Mouse (Mus musculus): ENCODE results near the gene Inmt. TPM values are rescaled to one million over a fixed set of nuclear protein-coding genes. Genes with fewer than 3 reads are reported as not detected.

The Inmt gene
- polyA plus RNA-seq, 1 experiment from 2014 or later = not detected

GRCm38 (mm10) chr6:55123056-55123455 lies 51.8 kb downstream of the Inmt start:
- peaks cover 6% of the 10 kb centered on the region for H3K4me1 ChIP-seq
- no peak overlapping the region for H3K4me3 ChIP-seq (replicated peaks)
- H3K9me3 ChIP-seq (replicated peaks) = no peaks in the 10 kb centered on the region
- H3K27me3 ChIP-seq (replicated peaks) = peaks cover 25% of the 10 kb centered on the region
- H3K36me3 ChIP-seq = no peaks in the 10 kb centered on the region
- no peak overlapping the region for H3K9ac ChIP-seq (replicated peaks)
- WGBS = 53% methylated on average over 4 of the region's 4 CpGs
- ATAC-seq (ENCODE audit: low FRiP score) = no peak
- no peak overlapping the region for H3K27ac ChIP-seq (replicated peaks)
- no peak overlapping the region for H3K4me2 ChIP-seq

Other genes starting within 250 kb of the Inmt start
- gene Nod1, start 202.4 kb downstream of the Inmt start, polyA plus RNA-seq (2015; fragmentation: Nextera tagmentation; extraction: Ambion mirVana) = 3.6 and 4.5 TPM in 2 replicates
- gene Ggct, start 182.1 kb downstream of the Inmt start, polyA plus RNA-seq (2015; fragmentation: Nextera tagmentation; extraction: Ambion mirVana) = 17.6 and 18.4 TPM in 2 replicates
- gene Gars, start 137.0 kb downstream of the Inmt start, polyA plus RNA-seq (2015; fragmentation: Nextera tagmentation; extraction: Ambion mirVana) = 190 and 197 TPM in 2 replicates
- gene Crhr2, start 42.0 kb downstream of the Inmt start, polyA plus RNA-seq (2015; fragmentation: Nextera tagmentation; extraction: Ambion mirVana) = 1.3 and 1.5 TPM in 2 replicates
- 10.3 and 10.7 TPM in 2 replicates for gene Mindy4, start 28.3 kb upstream of the Inmt start, polyA plus RNA-seq (2015; fragmentation: Nextera tagmentation; extraction: Ambion mirVana)
- 7.4 and 11.5 TPM in 2 replicates for gene Aqp1, start 161.4 kb upstream of the Inmt start, polyA plus RNA-seq (2015; fragmentation: Nextera tagmentation; extraction: Ambion mirVana)
- gene Ghrhr, start 201.3 kb upstream of the Inmt start, polyA plus RNA-seq (2015; fragmentation: Nextera tagmentation; extraction: Ambion mirVana) = not detected in 2 replicates